Mouse (Mus musculus) inflammation-experienced regulatory T-cells, adult 6 months (primary cell): ENCODE data around the gene Nisch. TPM values are rescaled to one million over a fixed set of nuclear protein-coding genes. Genes with fewer than 3 reads are reported as not detected.

Experiments used
- ATAC-seq: one replicate; pipeline ENCODE4 v1.8.0; 2017
- polyA plus RNA-seq, 3 experiments: library from polyadenylated mRNA; unstranded; fragments of 100-300 nt; shearing (Covaris generic); gene quantifications; one replicate each; pipeline ENCODE4 v1.2.1; 2017

The Nisch gene
- polyA plus RNA-seq, 3 experiments from 2014 or later, result 77.1 to 218 (median 164) TPM

GRCm38 (mm10) chr14:31160196-31161150 lies 56.3 kb downstream of the Nisch start:
- ATAC-seq, result peak; percentile 63

DNA sequence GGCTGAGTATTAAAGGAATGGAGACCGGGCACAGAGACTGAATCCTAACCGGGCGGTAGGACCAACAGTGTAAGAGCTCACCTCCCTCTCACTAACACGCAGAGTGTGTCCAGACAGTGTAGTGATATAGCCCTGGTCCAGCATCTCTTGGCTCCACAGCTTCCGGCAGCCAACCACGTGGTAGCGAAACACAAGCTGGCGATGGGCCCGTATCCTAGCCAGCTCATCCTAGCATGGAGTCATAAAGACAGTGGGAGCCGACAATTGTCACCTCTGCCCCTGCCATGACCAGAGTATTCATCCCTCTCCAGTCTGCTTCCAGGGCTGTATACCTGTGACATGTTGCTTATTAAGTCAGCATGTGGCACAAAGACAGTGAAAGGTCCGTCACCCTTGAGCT lies 71.1 kb downstream of the Nisch start:
- ATAC-seq, result no peak

DNA sequence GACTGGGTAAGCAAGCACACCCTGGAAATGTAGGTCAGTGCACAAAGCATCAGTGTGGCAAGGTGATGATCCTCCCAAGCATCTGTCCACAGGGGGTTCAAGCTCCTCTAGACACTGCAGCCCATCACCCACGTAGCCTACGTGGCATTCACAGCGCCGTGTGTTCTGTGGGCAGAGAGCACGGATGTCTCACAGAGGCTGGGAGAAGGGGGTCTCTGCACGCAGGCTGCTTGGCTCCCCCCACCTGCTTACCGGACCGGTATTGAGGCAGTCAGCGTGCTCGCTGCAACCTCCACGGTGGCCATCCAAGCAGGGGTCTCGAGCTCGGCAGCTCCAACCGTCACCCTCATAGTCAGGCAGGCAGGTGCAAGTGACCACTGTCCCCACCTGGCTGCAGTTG lies 75.7 kb downstream of the Nisch start:
- ATAC-seq, result no peak

DNA sequence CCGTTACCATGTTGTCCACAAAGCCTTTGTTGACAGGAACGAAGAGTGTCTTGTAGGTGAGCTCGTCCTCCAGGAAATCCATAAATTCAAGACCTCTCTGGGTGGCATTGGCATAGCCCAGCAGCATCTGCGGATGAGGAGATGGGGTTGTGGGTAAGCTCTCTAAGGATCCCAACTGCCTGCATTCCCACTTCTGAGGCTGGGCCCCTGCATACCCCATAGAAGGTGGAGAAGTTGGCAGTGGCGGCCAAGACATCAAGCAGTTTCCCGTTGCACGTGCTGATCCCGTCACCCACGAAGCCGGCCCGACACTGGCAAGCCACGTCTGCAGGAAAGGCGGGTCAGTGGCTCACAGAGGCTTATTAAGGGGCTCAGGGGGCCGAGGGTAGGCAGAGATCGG lies 76.6 kb downstream of the Nisch start:
- no peak for ATAC-seq

- ATAC-seq, result no peak
Observed at GRCm38 (mm10) chr14:31139666-31140065, 77.1 kb downstream of the Nisch start.

- ATAC-seq, result no peak
Observed at GRCm38 (mm10) chr14:31138897-31139429, 77.8 kb downstream of the Nisch start.

- no peak for ATAC-seq
Observed at GRCm38 (mm10) chr14:31138219-31138896, 78.4 kb downstream of the Nisch start.

- ATAC-seq, result no peak
Observed at GRCm38 (mm10) chr14:31137791-31138190, 79.0 kb downstream of the Nisch start.

DNA sequence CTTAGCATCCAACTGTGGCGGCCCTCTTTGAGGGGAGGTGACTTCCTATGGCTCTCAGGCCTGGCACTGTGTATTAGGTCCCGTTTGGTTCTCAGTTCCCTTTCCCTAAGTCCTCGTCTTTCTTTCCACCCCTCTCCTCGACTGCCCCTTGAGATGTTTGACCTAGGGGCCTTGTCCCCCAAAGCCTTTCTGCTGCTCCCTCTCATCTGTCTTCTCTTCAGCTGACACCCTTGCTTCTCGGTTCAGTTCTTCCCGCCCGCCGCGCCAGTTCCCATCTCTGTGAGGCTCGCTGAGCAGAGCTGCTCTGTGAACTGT lies 79.5 kb downstream of the Nisch start:
- ATAC-seq, result no peak

GRCm38 (mm10) chr14:31136411-31137280 lies 80.1 kb downstream of the Nisch start:
- ATAC-seq, result no peak

- no peak for ATAC-seq
Observed at GRCm38 (mm10) chr14:31135495-31136410, 81.0 kb downstream of the Nisch start.

DNA sequence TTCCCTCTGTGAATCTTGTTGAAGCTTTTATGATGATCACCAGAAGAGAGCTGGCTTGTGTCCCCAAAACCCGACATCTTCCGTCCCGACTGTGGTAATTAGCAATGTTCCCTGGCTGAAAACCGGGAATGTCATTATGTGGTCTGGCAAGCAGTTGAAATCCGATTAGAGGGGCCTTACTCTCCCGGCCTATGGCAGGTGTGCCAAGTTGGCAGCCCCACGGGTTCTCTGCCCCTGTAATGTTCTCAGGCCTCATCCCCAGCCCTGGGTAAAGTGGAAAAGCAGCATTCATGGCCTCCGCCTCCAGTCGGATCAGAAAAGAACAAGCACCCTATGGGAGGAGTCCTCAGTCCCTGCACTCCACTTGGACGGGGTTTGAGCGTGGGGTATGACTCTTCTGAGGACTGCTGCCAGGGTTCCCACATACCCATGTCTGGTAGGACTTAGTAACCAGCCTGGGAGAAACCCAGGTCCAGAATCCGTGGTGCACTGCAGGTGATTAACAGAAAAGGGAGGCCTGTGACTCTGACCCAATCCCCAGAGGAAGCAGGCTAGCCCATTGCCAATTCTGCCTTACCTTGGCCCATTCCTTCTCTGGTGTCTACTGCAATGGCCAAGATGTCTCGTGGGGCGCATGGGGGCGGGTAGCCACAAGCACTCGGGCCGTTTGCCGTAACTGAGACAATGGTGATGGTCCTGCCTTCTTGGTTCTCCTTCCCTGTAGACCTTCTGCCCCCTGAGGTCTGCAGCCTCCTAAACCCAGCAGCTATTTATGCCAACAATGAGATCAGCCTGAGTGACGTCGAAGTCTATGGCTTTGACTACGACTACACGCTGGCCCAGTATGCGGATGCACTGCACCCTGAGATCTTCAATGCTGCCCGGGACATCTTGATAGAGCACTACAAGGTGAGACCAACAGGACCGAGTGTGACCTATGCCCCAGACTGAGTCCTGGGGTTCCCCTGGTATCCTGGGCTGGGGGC lies 82.4 kb downstream of the Nisch start:
- no peak for ATAC-seq

GRCm38 (mm10) chr14:31133023-31133665 lies 83.6 kb downstream of the Nisch start:
- no peak for ATAC-seq

DNA sequence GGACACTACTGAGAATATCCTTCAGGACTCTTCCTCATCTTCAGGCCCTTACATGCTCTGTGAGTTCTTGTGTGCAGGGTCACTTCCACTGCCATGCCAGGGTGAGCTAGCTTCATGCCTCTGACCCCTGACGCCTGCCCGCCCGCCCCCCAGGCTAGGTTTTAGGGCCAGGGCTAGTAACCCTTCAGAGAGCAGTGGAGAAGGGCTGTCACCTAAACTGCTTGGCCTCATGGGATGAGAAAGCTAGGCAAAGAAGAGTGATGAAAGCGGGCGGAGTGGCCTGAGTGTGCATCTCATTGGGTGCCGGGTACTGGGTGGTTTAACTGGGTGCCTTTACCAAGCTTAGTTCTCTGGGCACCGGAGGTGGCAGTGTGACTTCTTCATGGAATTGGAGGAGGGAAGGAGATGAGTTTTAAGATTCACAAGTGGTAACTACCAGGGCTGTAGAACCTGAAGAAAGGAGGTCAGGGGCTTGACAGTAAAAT lies 84.2 kb downstream of the Nisch start:
- no peak for ATAC-seq

- ATAC-seq, result no peak
Observed at GRCm38 (mm10) chr14:31132031-31132430, 84.7 kb downstream of the Nisch start.

DNA sequence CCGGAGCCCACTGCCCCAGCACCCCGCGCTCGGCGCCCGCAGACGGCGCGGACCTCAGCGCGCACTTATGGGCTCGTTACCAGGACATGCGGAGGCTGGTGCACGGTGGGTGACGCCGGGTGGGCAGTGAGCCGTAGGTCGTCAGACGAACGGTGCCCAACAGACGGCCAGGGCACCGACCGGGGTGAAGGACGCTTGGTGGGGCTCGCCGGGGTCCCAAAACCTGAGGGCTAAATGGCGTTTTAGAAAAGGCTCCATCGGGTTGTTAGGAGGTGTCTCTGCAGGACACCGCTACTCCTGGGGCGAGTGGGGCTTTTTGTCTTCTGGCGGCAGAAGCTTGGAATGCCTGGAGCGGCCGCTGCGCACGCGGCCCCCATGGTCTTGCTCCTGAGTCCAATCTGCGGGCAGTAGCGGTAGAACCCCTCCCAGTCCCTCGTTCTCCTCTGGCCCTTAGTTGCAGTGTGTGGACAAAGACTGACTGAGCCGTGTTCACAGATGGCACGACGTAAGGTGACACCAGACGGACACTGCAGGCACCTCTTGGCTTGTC lies 85.4 kb downstream of the Nisch start:
- no peak for ATAC-seq

DNA sequence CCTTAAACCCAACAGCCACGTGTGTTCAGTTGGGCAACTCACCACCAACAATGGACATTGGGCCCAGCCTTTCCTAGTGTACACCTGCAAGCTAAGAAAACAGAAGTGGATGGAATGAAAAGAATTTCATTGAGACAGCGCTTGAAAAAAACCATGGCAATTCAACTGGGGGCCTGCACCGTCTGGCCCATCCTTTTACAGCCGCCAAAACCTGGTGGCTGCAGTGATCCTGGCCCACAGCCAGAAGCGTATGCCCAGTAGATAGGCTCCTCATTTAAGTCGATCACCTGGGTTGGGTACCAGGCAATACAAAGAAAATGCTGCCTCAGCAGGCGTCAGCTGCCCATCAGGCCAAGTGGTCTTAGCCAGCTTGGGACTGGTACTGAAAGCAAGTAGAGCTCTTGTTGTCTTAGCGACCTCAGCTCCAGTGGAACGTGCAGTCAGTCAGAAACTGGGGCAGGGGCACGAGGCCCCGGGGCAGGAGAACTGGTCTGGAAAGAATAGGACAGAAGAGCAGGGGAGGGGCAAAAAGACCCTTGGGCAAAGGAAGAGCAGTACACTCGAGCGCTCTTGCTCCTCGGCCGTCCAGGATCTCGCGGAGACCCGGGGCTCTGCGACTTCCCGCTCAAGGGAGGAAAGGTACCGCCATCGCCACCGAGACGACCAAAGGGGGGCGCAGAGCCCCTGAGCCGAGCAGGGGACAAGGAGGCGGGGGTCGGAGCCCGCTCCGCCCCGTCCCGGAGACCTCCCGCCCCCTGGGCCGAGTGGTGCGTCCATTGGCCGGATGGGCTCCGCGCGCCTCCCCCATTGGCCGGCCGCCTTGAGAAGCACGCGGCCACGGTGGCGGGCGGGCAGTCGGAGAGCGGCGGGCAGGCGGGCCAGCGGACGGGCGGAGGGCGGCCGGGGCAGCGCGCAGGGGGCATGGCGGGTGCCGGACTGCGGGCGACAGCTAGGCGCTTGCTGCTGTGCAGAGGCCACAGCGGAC lies 86.2 kb downstream of the Nisch start, which contains the start of gene Nt5dc2:
Gene Nt5dc2 (plus strand): TSS at position 818 of the 985 bp plus-strand sequence.
- no peak for ATAC-seq
